Mouse (Mus musculus) midbrain, embryonic 10.5 days (tissue): ENCODE measurements around the gene Ttc1. TPM values are rescaled to one million over a fixed set of nuclear protein-coding genes. Genes with fewer than 3 reads are reported as not detected.

Experiments used
- DNase-seq: peaks from one replicate; pipeline ENCODE4 v3.0.0-alpha.2; 2017; ENCODE audit warnings: low spot score
- H3K27ac ChIP-seq: fragments of 300-500 bp; sonication (generic); replicated peaks from 2 replicates; pipeline ENCODE4 v1.5.1; 2016; ENCODE audit warnings: mild to moderate bottlenecking
- H3K27me3 ChIP-seq: fragments of 300-500 bp; sonication (generic); 2 replicates; pipeline ENCODE4 v1.6.1; 2016; ENCODE audit warnings: low read depth, mild to moderate bottlenecking; ENCODE audit not compliant: poor library complexity, severe bottlenecking
- H3K36me3 ChIP-seq: fragments of 300-500 bp; sonication (generic); 2 replicates; pipeline ENCODE4 v1.6.1; 2016; ENCODE audit warnings: mild to moderate bottlenecking, moderate library complexity
- H3K4me1 ChIP-seq: fragments of 300-500 bp; sonication (generic); 2 replicates; pipeline ENCODE4 v1.6.1; 2016
- H3K4me3 ChIP-seq: fragments of 300-500 bp; sonication (generic); 2 replicates; pipeline ENCODE4 v1.5.1; 2016; ENCODE audit warnings: mild to moderate bottlenecking, moderate library complexity
- H3K9me3 ChIP-seq: fragments of 300-500 bp; sonication (generic); replicated peaks from 2 replicates; pipeline ENCODE4 v1.6.1; 2016; ENCODE audit warnings: mild to moderate bottlenecking
- WGBS: fragments of 180-500 bp; shearing (Covaris S2); methylation state at CpG from one replicate; pipeline ENCODE4 v1.1.7; 2016; 5-methylcytosine and 5-hydroxymethylcytosine counted together
- polyA plus RNA-seq: library from polyadenylated mRNA; unstranded; fragments of >200 nt; fragmentation: Nextera tagmentation; extraction: Ambion mirVana; gene quantifications from 2 replicates; pipeline ENCODE4 v1.2.1, GENCODE M21; 2016

The Ttc1 gene
- polyA plus RNA-seq, 1 experiment from 2014 or later = 85.7 TPM

- Histone ChIP-seq H3K4me1 (peaks cover 7% of the 10 kb centered on the region), H3K9me3 (no peaks in the 10 kb centered on the region), H3K27ac (no peak overlapping the region), H3K36me3 (peaks cover 98% of the 10 kb centered on the region), H3K27me3 (no peaks in the 10 kb centered on the region), H3K4me3 (no peak overlapping the region)
- WGBS = 100% methylated on average over 1 of the region's 1 CpGs
- DNase-seq = no peak
Observed at GRCm38 (mm10) chr11:43688850-43689249, 59.0 kb downstream of the Ttc1 start.

- H3K27me3 ChIP-seq = no peaks in the 10 kb centered on the region
- 2% methylated on average over 72 of the region's 72 CpGs for WGBS
- H3K4me1 ChIP-seq = peaks cover 29% of the 10 kb centered on the region
- H3K27ac ChIP-seq = peak overlapping the region; percentile 99
- peak; percentile 62 for DNase-seq
- H3K9me3 ChIP-seq = no peaks in the 10 kb centered on the region
- peaks cover 40% of the 10 kb centered on the region for H3K36me3 ChIP-seq
- peak overlapping the region; percentile 94 for H3K4me3 ChIP-seq
Observed at GRCm38 (mm10) chr11:43682415-43683217, 65.2 kb downstream of the Ttc1 start.

- H3K36me3 ChIP-seq = peaks cover 31% of the 10 kb centered on the region
- H3K9me3 ChIP-seq = no peaks in the 10 kb centered on the region
- under 1% methylated on average over 70 of the region's 87 CpGs for WGBS
- peak; percentile 99 for DNase-seq
- H3K27me3 ChIP-seq = no peaks in the 10 kb centered on the region
- H3K4me3 ChIP-seq = peak within 1 kb of the TSS; percentile 94
- H3K27ac ChIP-seq = peak within 1 kb of the TSS; percentile 99
- peaks cover 29% of the 10 kb centered on the region for H3K4me1 ChIP-seq
Observed at GRCm38 (mm10) chr11:43681472-43682414, 66.1 kb downstream of the Ttc1 start, which contains the start of gene Pwwp2a. Pwwp2a (plus strand) TSS chr11:43681998.

Other genes starting within 250 kb of the Ttc1 start
- 40.3 and 41.3 TPM in 2 replicates for gene Ccnjl, start 219.2 kb downstream of the Ttc1 start, polyA plus RNA-seq
- gene 4933415A04Rik, start 161.0 kb downstream of the Ttc1 start, polyA plus RNA-seq = 12.1 and 14.2 TPM in 2 replicates
- gene Fabp6, start 146.5 kb downstream of the Ttc1 start, polyA plus RNA-seq = not detected in 2 replicates
- gene Pwwp2a, start 66.0 kb downstream of the Ttc1 start, polyA plus RNA-seq = 28.9 and 31.0 TPM in 2 replicates
- 0.41 and 0.62 TPM in 2 replicates for gene Adra1b, start 153.2 kb upstream of the Ttc1 start, polyA plus RNA-seq